ENCODE assay signal across 8 mouse cellular contexts in genomic region chr11:36001282-36001970, GRCm38 (mm10). TPM values are rescaled to one million over a fixed set of nuclear protein-coding genes. Genes with fewer than 3 reads are reported as not detected.
DNase-seq lines count a peak whose midpoint lies in the region; ATAC-seq and TF ChIP-seq lines count a peak whose summit lies in the region.

No protein-coding gene starts in this region.

- H3K4me2 ChIP-seq in hindbrain, embryonic 11.5 days (replicated peaks; ENCODE audit: low read depth, low read length) = peak overlapping the region; percentile 31
- peak overlapping the region; percentile 51 for H3K4me2 ChIP-seq in lung, embryonic 16.5 days (ENCODE audit: low read depth, low read length)

- H3K4me3 ChIP-seq in cerebellum, adult 2 months (replicated peaks; ENCODE audit: insufficient read depth, low read depth, low read length) = peak overlapping the region; percentile 61
- no peak overlapping the region for H3K4me3 ChIP-seq in hindbrain, embryonic 11.5 days (ENCODE audit: low read depth, low read length)
- peak overlapping the region; percentile 22 for H3K4me3 ChIP-seq in lung, embryonic 16.5 days (ENCODE audit: low read length)

- ATAC-seq in hindbrain, embryonic 11.5 days (ENCODE audit: low FRiP score) = peak; percentile 75
- ATAC-seq in lung, embryonic 16.5 days (ENCODE audit: low read depth) = peak; percentile 91

- no peak overlapping the region for H3K27ac ChIP-seq in cerebellum, adult 2 months (ENCODE audit: insufficient read depth, low read length)
- no peak overlapping the region for H3K27ac ChIP-seq in hindbrain, embryonic 11.5 days (ENCODE audit: low read depth, low read length)
- H3K27ac ChIP-seq in lung, embryonic 16.5 days (ENCODE audit: low read length) = peak overlapping the region; percentile 55

- H3K4me1 ChIP-seq in cerebellum, adult 2 months (ENCODE audit: control insufficient read depth, insufficient read depth, low read length) = no peaks in the 10 kb centered on the region; the same call in 1 of the 2 replicates
- peaks cover 10% of the 10 kb centered on the region for H3K4me1 ChIP-seq in hindbrain, embryonic 11.5 days (replicated peaks; ENCODE audit: control insufficient read depth, insufficient read depth, low read length)
- H3K4me1 ChIP-seq in lung, embryonic 16.5 days (replicated peaks; ENCODE audit: control insufficient read depth, insufficient read depth, low read length) = no peaks in the 10 kb centered on the region; the same call in 1 of the 2 replicates

- peak; percentile 92 for DNase-seq in Muller cell, postnatal 12 days (ENCODE audit: inconsistent ontology term)
- peak; percentile 84 to 91 for DNase-seq in cerebellum, adult 2 months
- peak; percentile 82 to 98 for DNase-seq in frontal cortex, adult 2 months (ENCODE audit: extremely low spot score in 1 of 2, low spot score in 1 of 2)
- DNase-seq in hindbrain, embryonic 11.5 days (ENCODE audit: low spot score) = peak; percentile 98
- peak; percentile 87 for DNase-seq in layer of hippocampus, adult 9-11 months
- peak; percentile 68 for DNase-seq in retina, adult 2 months (ENCODE audit: low read depth, low spot score)
- DNase-seq in urinary bladder, adult 18-20 months (ENCODE audit: low spot score in 2 of 2) = peak; percentile 82 to 84

- no peak for TF ChIP-seq POLR2A in cerebellum, adult 2 months (IDR thresholded peaks at IDR 0.05; ENCODE audit: borderline replicate concordance, insufficient read depth, low read length)

- no peaks in the 10 kb centered on the region for H3K36me3 ChIP-seq in hindbrain, embryonic 11.5 days (ENCODE audit: control insufficient read depth, insufficient read depth, low read length)
- H3K36me3 ChIP-seq in lung, embryonic 16.5 days (ENCODE audit: control insufficient read depth, insufficient read depth, low read length) = no peaks in the 10 kb centered on the region

- H3K27me3 ChIP-seq in cerebellum, adult 2 months (ENCODE audit: control insufficient read depth, insufficient read depth, low read length) = no peaks in the 10 kb centered on the region
- H3K27me3 ChIP-seq in hindbrain, embryonic 11.5 days (ENCODE audit: control insufficient read depth, insufficient read depth, low read length) = no peaks in the 10 kb centered on the region
- no peaks in the 10 kb centered on the region for H3K27me3 ChIP-seq in lung, embryonic 16.5 days (ENCODE audit: control insufficient read depth, insufficient read depth, low read depth, low read length)

- H3K9ac ChIP-seq in hindbrain, embryonic 11.5 days (ENCODE audit: low read depth, low read length) = 0 out of 2 replicates have a peak overlapping the region, but pooled peaks have one; percentile 24
- H3K9ac ChIP-seq in lung, embryonic 16.5 days (ENCODE audit: low read length) = no peak overlapping the region

- WGBS in cerebellum, adult 2 months = 7% methylated on average over 28 of the region's 28 CpGs
- 7% methylated on average over 28 of the region's 28 CpGs for WGBS in hindbrain, embryonic 11.5 days
- 5% methylated on average over 28 of the region's 28 CpGs for WGBS in lung, embryonic 16.5 days

- TF ChIP-seq CTCF in cerebellum, adult 2 months (IDR thresholded peaks at IDR 0.05; ENCODE audit: borderline replicate concordance, insufficient read depth, low read depth, low read length) = peak; percentile 87

- no peaks in the 10 kb centered on the region for H3K9me3 ChIP-seq in hindbrain, embryonic 11.5 days (ENCODE audit: control insufficient read depth, low read length)
- H3K9me3 ChIP-seq in lung, embryonic 16.5 days (ENCODE audit: control insufficient read depth, low read length) = no peaks in the 10 kb centered on the region

RNA-seq across cellular contexts. Expression of gene Wwc1, which starts 21.1 kb away (rescaled TPM):
- polyA plus RNA-seq in cerebellum, adult 2 months (2012; rRNA removed) = 26.3 and 28.5 TPM in 2 replicates
- 66.6 and 79.1 TPM in 2 replicates for polyA plus RNA-seq in frontal cortex, adult 2 months (2012; rRNA removed)
- 7.0 and 8.5 TPM in 2 replicates for polyA plus RNA-seq in hindbrain, embryonic 11.5 days (2014; fragmentation: Nextera tagmentation; extraction: Ambion mirVana)
- polyA plus RNA-seq in lung, embryonic 16.5 days (2015; fragmentation: Nextera tagmentation; extraction: Ambion mirVana) = 7.8 and 9.9 TPM in 2 replicates
